Mouse (Mus musculus): ENCODE measurements at regions not wholly inside any gene's neighbourhood (a gene's known extent, or its start where the extent isn't known, plus 50 kb on each side); places are given as distances from the start of the nearest gene placed in this dataset.

DNA sequence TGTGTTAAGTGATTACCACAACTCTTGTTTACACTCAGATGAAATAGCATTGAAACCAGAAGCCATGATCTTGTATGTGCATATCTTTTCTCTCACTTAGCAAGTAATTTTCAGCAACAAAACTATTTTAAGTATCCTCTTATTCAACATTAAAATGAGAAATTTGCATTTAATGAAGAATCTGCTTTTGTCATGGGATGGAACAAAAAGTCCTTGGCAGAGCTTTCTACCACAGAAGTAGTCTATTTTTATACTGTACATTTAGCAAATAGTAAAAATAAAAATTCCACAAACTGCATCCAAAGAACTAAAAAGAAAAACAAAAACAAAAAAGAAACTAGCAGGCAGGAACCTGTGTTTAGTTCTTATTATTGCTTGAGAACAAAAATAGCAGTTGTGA lies 1381.5 kb upstream of the Cited2 start:
- TF ChIP-seq CTCF (IDR thresholded peaks at IDR 0.05; ENCODE audit: low read depth) (no peak), EP300 (IDR thresholded peaks at IDR 0.05; ENCODE audit: low read depth) (no peak)
